Mouse (Mus musculus): ENCODE measurements at regions not wholly inside any gene's neighbourhood (a gene's known extent, or its start where the extent isn't known, plus 50 kb on each side); places are given as distances from the start of the nearest gene placed in this dataset.

DNA sequence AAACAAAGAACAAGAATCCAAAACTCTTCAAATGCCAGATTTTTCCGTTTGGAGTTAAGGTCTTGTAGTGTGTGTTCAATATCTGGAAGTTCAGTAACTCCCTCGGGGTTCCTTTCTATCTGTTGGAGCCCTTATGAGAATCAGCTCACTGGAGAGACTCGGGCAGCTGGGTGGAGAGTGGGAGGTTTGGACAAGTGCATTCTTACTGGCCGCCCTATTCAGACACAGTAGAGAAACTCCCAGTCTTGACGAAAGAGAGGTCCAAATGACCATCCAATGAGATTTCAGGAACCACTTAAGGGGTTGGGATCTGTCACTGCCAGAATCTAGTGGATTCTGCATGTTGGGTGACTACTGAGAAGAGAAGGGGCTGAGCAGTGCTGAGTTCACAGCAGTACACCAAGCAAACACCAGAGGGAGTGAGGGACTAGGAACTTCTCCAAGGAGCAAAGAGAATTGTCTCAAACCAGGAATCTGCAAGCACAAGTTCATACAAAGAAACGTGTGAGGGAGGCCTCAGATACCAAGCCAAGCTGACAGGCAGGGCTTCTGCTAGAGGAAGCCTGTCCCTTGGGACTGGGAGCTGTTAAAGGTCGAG lies 310.0 kb upstream of the Magi2 start:
- DNase-seq (ENCODE audit: low spot score), result peak; percentile 44

DNA sequence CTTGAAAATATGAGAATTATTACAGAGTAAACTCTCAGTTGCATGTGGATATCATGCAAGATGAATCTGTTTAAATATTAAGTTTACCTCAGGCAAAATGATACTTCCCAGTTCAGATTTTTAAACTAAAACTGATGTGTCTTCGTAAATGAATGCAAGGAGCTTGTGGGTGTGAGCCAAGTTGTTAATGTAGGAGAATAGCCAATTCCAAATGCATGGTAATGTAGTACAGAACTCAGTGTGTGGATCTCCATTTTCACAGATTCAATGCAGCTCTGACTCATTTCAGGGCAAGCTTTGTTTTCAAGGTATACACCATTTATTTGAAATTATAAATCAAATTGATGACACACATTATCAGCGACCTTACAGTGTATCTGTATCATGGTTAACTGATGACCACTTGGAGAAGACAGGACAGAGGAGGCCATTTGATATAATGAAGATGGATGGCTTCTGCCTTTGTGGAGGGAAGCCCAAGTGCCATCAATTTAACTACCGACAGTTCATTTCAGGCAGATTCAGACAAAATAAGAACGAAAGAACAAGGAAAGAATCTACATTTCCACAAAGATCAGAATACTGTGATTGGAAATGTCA lies 272.9 kb upstream of the Magi2 start:
- no peak for DNase-seq (ENCODE audit: low spot score)

All from layer of hippocampus, adult 9-10 months (tissue).